Comparison of ENCODE assay signal across 10 mouse cellular contexts in genomic region chr14:21522312-21522978, GRCm38 (mm10). TPM values are rescaled to one million over a fixed set of nuclear protein-coding genes. Genes with fewer than 3 reads are reported as not detected.
DNase-seq lines count a peak whose midpoint lies in the region; ATAC-seq and TF ChIP-seq lines count a peak whose summit lies in the region.
"Had no signal": no experiment of that assay in that cellular context is flagged by ENCODE, and none has a peak within 500 bp of the region (broad histone marks: within the 10 kb centered on the region; RNA-seq: fewer than 3 reads in every experiment).

No protein-coding gene starts in this region.

- no peak for TF ChIP-seq POLR2A in kidney, adult 2 months (IDR thresholded peaks at IDR 0.05; ENCODE audit: low read depth, low read length)
- TF ChIP-seq POLR2A in cortical plate, adult 2 months (IDR thresholded peaks at IDR 0.05; ENCODE audit: extremely low read depth, insufficient read depth, low read length), result no peak

- no peak overlapping the region for H3K4me2 ChIP-seq in kidney, embryonic 16.5 days (replicated peaks; ENCODE audit: low read depth, low read length)
- no peak overlapping the region for H3K4me2 ChIP-seq in midbrain, embryonic 15.5 days

- no peaks in the 10 kb centered on the region for H3K36me3 ChIP-seq in kidney, adult 2 months (ENCODE audit: control insufficient read depth, insufficient read depth, low read length)
- peaks cover 8% of the 10 kb centered on the region for H3K36me3 ChIP-seq in kidney, embryonic 16.5 days (ENCODE audit: insufficient read depth, low read length)
- no peaks in the 10 kb centered on the region for H3K36me3 ChIP-seq in midbrain, embryonic 15.5 days (replicated peaks)

- H3K4me3 ChIP-seq in kidney, adult 2 months (ENCODE audit: insufficient read depth, low read depth, low read length), result no peak overlapping the region
- H3K4me3 ChIP-seq in kidney, embryonic 16.5 days (ENCODE audit: low read length), result no peak overlapping the region
- H3K4me3 ChIP-seq in cortical plate, adult 2 months (ENCODE audit: insufficient read depth, low read length), result no peak overlapping the region
- H3K4me3 ChIP-seq in midbrain, embryonic 15.5 days, result no peak overlapping the region

- DNase-seq in kidney, adult 2 months, result peak; percentile 54
- peak; percentile 51 for DNase-seq in Muller cell, postnatal 12 days (ENCODE audit: inconsistent ontology term)
- DNase-seq in lung, postnatal 4 days, result peak; percentile 29 to 49
- no peak for DNase-seq in T-cell, adult 2 months (ENCODE audit: low spot score)
- DNase-seq: cerebellum, postnatal 10 days; gastrocnemius, postnatal 10 days had no signal

- no peaks in the 10 kb centered on the region for H3K27me3 ChIP-seq in kidney, adult 2 months (replicated peaks; ENCODE audit: control insufficient read depth, insufficient read depth, low read length)
- no peaks in the 10 kb centered on the region for H3K27me3 ChIP-seq in kidney, embryonic 16.5 days (ENCODE audit: insufficient read depth, low read length)
- H3K27me3 ChIP-seq in midbrain, embryonic 15.5 days (replicated peaks), result no peaks in the 10 kb centered on the region

- no peak for TF ChIP-seq CTCF in kidney, adult 2 months (conservative IDR thresholded peaks at IDR 0.05; ENCODE audit: insufficient read depth, insufficient read length, low read depth, low read length)
- no peak for TF ChIP-seq CTCF in cortical plate, adult 2 months (IDR thresholded peaks at IDR 0.05; ENCODE audit: extremely low read depth, insufficient read depth, low read length)

- H3K4me1 ChIP-seq in kidney, adult 2 months (ENCODE audit: control insufficient read depth, insufficient read depth, low read length), result peaks cover 18% of the 10 kb centered on the region
- H3K4me1 ChIP-seq in kidney, embryonic 16.5 days (ENCODE audit: insufficient read depth, low read length), result peaks cover 23% of the 10 kb centered on the region
- H3K4me1 ChIP-seq in cortical plate, adult 2 months (ENCODE audit: control insufficient read depth, insufficient read depth, low read length), result peaks cover 20% of the 10 kb centered on the region
- H3K4me1 ChIP-seq in midbrain, embryonic 15.5 days, result peaks cover 48% of the 10 kb centered on the region

- no peak for ATAC-seq in kidney, embryonic 16.5 days (ENCODE audit: low FRiP score, low TSS enrichment)
- ATAC-seq in midbrain, embryonic 15.5 days (replicated peaks), result no peak

- WGBS in kidney, adult 2 months, result 72% methylated on average over 16 of the region's 16 CpGs
- 85% methylated on average over 16 of the region's 16 CpGs for WGBS in kidney, embryonic 16.5 days
- WGBS in midbrain, embryonic 15.5 days, result 89% methylated on average over 16 of the region's 16 CpGs

- peak overlapping the region; percentile 40; the same call in 1 of the 2 replicates for H3K27ac ChIP-seq in kidney, adult 2 months (ENCODE audit: insufficient read depth, low read depth, low read length)
- H3K27ac ChIP-seq in kidney, embryonic 16.5 days (ENCODE audit: low read length), result no peak overlapping the region
- 0 out of 2 replicates have a peak overlapping the region, but pooled peaks have one; percentile 6 for H3K27ac ChIP-seq in cortical plate, adult 2 months (ENCODE audit: insufficient read depth, low read length)
- H3K27ac ChIP-seq in midbrain, embryonic 15.5 days, result no peak overlapping the region
- H3K27ac ChIP-seq: macrophage had no signal

- no peak overlapping the region for H3K9ac ChIP-seq in kidney, embryonic 16.5 days (replicated peaks; ENCODE audit: low read length)
- no peak overlapping the region for H3K9ac ChIP-seq in midbrain, embryonic 15.5 days

- H3K9me3 ChIP-seq in kidney, embryonic 16.5 days (ENCODE audit: low read length), result no peaks in the 10 kb centered on the region
- H3K9me3 ChIP-seq in midbrain, embryonic 15.5 days, result no peaks in the 10 kb centered on the region

RNA-seq across cellular contexts. Expression of gene Kat6b, which starts 41.2 kb away (rescaled TPM):
- polyA plus RNA-seq in kidney, adult 2 months (2012; rRNA removed), result 9.4 and 9.5 TPM in 2 replicates
- 12.0 and 15.7 TPM in 2 replicates for polyA plus RNA-seq in kidney, embryonic 16.5 days (2015; fragmentation: Nextera tagmentation; extraction: Ambion mirVana)
- 26.2 and 26.3 TPM in 2 replicates for polyA plus RNA-seq in cortical plate, adult 2 months (2012; rRNA removed)
- 22.9 and 23.7 TPM in 2 replicates for polyA plus RNA-seq in midbrain, embryonic 15.5 days (2015; fragmentation: Nextera tagmentation; extraction: Ambion mirVana)

Comparison
In these comparisons a context has a peak if more than half of its experiments do, and no peak if none do; other contexts are left out.
1. H3K27ac ChIP-seq: peak in kidney, adult 2 months (single experiment) and cortical plate, adult 2 months (single experiment); none in kidney, embryonic 16.5 days (single experiment) and midbrain, embryonic 15.5 days (single experiment).